Mouse (Mus musculus) liver, embryonic 14.5 days (tissue): ENCODE measurements at regions not wholly inside any gene's neighbourhood (a gene's known extent, or its start where the extent isn't known, plus 50 kb on each side); places are given as distances from the start of the nearest gene placed in this dataset.

ENCODE experiments used
- ATAC-seq: fragments of 200-750 bp; cut with Nextera tagmentation; 2 replicates; pipeline ENCODE4 v1.8.0; 2017; ENCODE audit warnings: moderate number of reproducible peaks, mild to moderate bottlenecking, moderate library complexity; ENCODE audit not compliant: insufficient read depth
- DNase-seq, 3 experiments: peaks; one replicate each; pipeline ENCODE4 v3.0.0-alpha.2; 2012 to 2013; ENCODE audit warnings: low read depth in 3 of 3, low spot score in 3 of 3
- H3K27ac ChIP-seq: fragments of 300-500 bp; sonication (generic); 2 replicates; pipeline ENCODE4 v1.5.1; 2014; ENCODE audit warnings: moderate library complexity, mild to moderate bottlenecking, control low read depth, inconsistent platforms
- H3K27me3 ChIP-seq: fragments of 300-500 bp; sonication (generic); 2 replicates; pipeline ENCODE4 v1.6.1; 2014; ENCODE audit warnings: mild to moderate bottlenecking, low read length, moderate library complexity; ENCODE audit not compliant: control insufficient read depth, insufficient read depth
- H3K36me3 ChIP-seq: fragments of 300-500 bp; sonication (generic); replicated peaks from 2 replicates; pipeline ENCODE4 v1.6.1; 2014; ENCODE audit warnings: low read depth; ENCODE audit not compliant: control insufficient read depth, insufficient read depth
- H3K4me1 ChIP-seq, 2 experiments: fragments of 200-500 bp in 1 of 2; fragments of 300-500 bp in 1 of 2; sonication (generic) in 1 of 2; replicated peaks; 2 replicates each; pipeline ENCODE4 v1.6.1; 2012 to 2014; ENCODE audit warnings: antibody characterized with exemption in 1 of 2, inconsistent platforms in 1 of 2, low read length in 1 of 2; ENCODE audit not compliant: control insufficient read depth in 2 of 2, insufficient read depth in 2 of 2
- H3K4me2 ChIP-seq: fragments of 300-500 bp; sonication (generic); 2 replicates; pipeline ENCODE4 v1.6.1; 2014; ENCODE audit warnings: low read depth, mild to moderate bottlenecking, control low read depth, moderate library complexity
- H3K4me3 ChIP-seq, 2 experiments: fragments of 200-500 bp in 1 of 2; fragments of 300-500 bp in 1 of 2; sonication (generic) in 1 of 2; 2 replicates each; pipeline ENCODE4 v1.5.1; 2012 to 2014; ENCODE audit warnings: low read depth in 2 of 2, low read length in 2 of 2, mild to moderate bottlenecking in 2 of 2, control low read depth in 1 of 2, inconsistent platforms in 1 of 2, moderate library complexity in 1 of 2; ENCODE audit not compliant: insufficient read depth in 1 of 2
- H3K9ac ChIP-seq: fragments of 300-500 bp; sonication (generic); replicated peaks from 2 replicates; pipeline ENCODE4 v1.6.1; 2014; ENCODE audit warnings: mild to moderate bottlenecking, control low read depth, moderate library complexity
- H3K9me3 ChIP-seq: fragments of 300-500 bp; sonication (generic); 2 replicates; pipeline ENCODE4 v1.6.1; 2016; ENCODE audit warnings: low read length, mixed read lengths; ENCODE audit not compliant: control insufficient read depth
- CTCF ChIP-seq: IDR thresholded peaks from 2 replicates; pipeline ENCODE4 v1.5.1; 2016; ENCODE audit warnings: antibody characterized with exemption, low read depth, control low read depth
- EP300 ChIP-seq: IDR thresholded peaks from 2 replicates; pipeline ENCODE4 v1.6.1; 2016; ENCODE audit warnings: antibody characterized with exemption, low read depth
- WGBS: fragments of 180-500 bp; shearing (Covaris S2); extraction: QIAGEN DNeasy Blood & Tissue Kit; methylation state at CpG from one replicate; pipeline ENCODE4 v1.1.7; 2014; ENCODE audit not compliant: insufficient replicate concordance; 5-methylcytosine and 5-hydroxymethylcytosine counted together

GRCm38 (mm10) chr10:51287852-51288251, 192.6 kb upstream of the Gm49339 start:
- Histone ChIP-seq H3K27ac (no peak overlapping the region), H3K9me3 (no peaks in the 10 kb centered on the region), H3K4me2 (no peak overlapping the region), H3K4me3 (no peak overlapping the region), H3K36me3 (no peaks in the 10 kb centered on the region), H3K4me1 (no peaks in the 10 kb centered on the region), H3K9ac (no peak overlapping the region), H3K27me3 (no peaks in the 10 kb centered on the region)
- no peak for TF ChIP-seq CTCF
- no peak for TF ChIP-seq EP300
- WGBS, result 41% methylated on average over 4 of the region's 4 CpGs
- no peak for ATAC-seq
- no peak for DNase-seq

GRCm38 (mm10) chr10:51291412-51292207, 188.8 kb upstream of the Gm49339 start:
- no peak for ATAC-seq
- Histone ChIP-seq H3K9ac (no peak overlapping the region), H3K4me2 (no peak overlapping the region), H3K4me1 (no peaks in the 10 kb centered on the region), H3K27me3 (no peaks in the 10 kb centered on the region), H3K9me3 (no peaks in the 10 kb centered on the region), H3K36me3 (no peaks in the 10 kb centered on the region), H3K27ac (no peak overlapping the region), H3K4me3 (no peak overlapping the region)
- TF ChIP-seq CTCF, result no peak
- TF ChIP-seq EP300, result no peak
- DNase-seq, result no peak
- WGBS, result 35% methylated on average over 5 of the region's 5 CpGs

DNA sequence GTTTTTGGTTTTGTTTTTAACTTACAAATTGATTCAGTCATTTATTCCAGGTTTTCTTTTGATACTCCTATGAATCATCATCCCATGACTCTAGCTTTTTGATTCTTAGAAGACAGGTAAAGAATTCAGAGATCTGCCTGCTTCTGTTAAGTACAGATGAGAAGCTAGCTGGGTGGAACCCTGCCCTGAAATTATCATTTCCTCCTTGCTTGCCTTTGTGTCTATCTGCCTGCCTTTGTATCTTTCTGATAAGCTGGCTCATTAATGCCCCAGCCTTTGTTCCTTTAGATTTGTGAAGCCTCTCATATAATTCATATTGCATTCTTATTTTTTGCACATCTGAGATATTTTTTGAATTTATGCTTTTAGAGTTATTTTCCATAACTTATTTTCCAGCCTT, 167.6 kb upstream of the Gm49339 start:
- Histone ChIP-seq H3K27ac (no peak overlapping the region), H3K4me2 (no peak overlapping the region), H3K4me3 (no peak overlapping the region), H3K9ac (no peak overlapping the region), H3K27me3 (no peaks in the 10 kb centered on the region), H3K4me1 (0 out of 4 replicates have a peak, but pooled peaks cover 0 to 2% of the 10 kb centered on the region in 2 experiments), H3K36me3 (no peaks in the 10 kb centered on the region), H3K9me3 (no peaks in the 10 kb centered on the region)
- DNase-seq (peak in 1 of 3 experiments; percentile 0), ATAC-seq (no peak)
- TF ChIP-seq CTCF (no peak), EP300 (no peak)

DNA sequence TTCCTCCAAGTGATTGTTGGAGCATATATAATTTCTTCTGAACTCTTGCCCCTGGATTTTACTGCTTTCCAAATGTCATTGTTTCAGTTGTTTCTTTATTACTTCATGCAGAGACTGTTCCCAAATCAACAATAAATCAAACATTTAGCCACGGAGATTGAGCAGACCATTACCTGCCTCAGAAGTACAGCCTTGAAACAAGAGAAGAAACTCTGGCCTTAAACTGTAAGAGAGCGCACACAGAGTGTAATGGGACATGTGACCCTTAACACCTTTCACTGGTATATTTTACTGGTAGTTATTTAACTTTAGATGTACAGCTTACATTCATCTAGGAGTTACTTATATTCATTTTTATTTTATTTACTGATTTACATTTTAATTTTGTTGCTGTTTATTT, 160.2 kb upstream of the Gm49339 start:
- H3K4me2 ChIP-seq, result no peak overlapping the region
- H3K4me3 ChIP-seq, result no peak overlapping the region
- 56% methylated on average over 2 of the region's 2 CpGs for WGBS
- no peak overlapping the region for H3K27ac ChIP-seq
- H3K36me3 ChIP-seq, result no peaks in the 10 kb centered on the region
- DNase-seq (no peak), ATAC-seq (no peak)
- H3K4me1 ChIP-seq, result no peaks in the 10 kb centered on the region
- no peaks in the 10 kb centered on the region for H3K9me3 ChIP-seq
- H3K9ac ChIP-seq, result no peak overlapping the region
- H3K27me3 ChIP-seq, result no peaks in the 10 kb centered on the region
- TF ChIP-seq EP300, result no peak

- 38% methylated on average over 4 of the region's 4 CpGs for WGBS
- Histone ChIP-seq H3K27ac (no peak overlapping the region), H3K9me3 (no peaks in the 10 kb centered on the region), H3K4me1 (no peaks in the 10 kb centered on the region), H3K4me3 (no peak overlapping the region), H3K4me2 (no peak overlapping the region), H3K9ac (no peak overlapping the region), H3K36me3 (no peaks in the 10 kb centered on the region), H3K27me3 (no peaks in the 10 kb centered on the region)
- TF ChIP-seq CTCF, result no peak
- no peak for TF ChIP-seq EP300
- ATAC-seq, result no peak
- DNase-seq, result no peak
Observed at GRCm38 (mm10) chr10:51328772-51329171, 151.6 kb upstream of the Gm49339 start.
